ENCODE assay signal across 8 mouse cellular contexts in the genomic region with DNA sequence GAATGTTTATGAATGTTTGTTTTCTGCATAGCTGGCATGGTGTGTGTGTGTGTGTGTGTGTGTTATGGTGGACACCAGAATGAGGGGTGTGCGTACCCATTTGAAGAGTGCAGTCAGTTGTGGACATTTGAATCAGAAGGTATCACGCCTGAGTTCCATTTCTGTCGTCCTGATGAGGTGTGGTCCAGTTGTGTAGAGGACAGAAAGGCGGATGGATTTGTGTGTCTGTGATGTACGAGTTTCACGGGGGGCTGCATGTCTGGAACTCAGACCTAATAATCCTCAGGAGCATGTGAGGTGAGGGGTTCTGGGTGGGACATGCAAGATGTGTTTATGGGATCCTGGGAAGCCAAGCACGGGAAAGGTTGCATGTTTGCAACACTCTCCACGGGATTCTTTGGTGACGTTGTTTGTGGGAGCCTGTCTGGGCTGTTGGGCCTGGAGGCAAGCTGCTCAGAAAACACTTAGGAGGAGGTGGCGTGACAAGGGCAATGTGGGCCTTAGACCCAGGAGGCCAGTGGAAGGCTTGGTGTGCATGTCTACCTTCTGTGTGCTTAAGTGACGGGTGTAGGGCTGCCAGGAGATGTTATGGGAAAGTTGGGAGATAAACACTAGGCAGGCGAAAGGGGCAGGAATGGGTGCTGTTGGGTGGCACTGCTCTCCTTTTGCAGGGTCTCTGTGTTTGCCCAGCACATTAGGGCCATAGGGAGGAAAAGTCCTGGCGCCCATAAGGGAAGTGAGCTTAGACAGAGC. TPM values are rescaled to one million over a fixed set of nuclear protein-coding genes. Genes with fewer than 3 reads are reported as not detected.
DNase-seq lines count a peak whose midpoint lies in the region; ATAC-seq and TF ChIP-seq lines count a peak whose summit lies in the region.

No protein-coding gene starts in this region.

- peak overlapping the region; percentile 3 for H3K4me3 ChIP-seq in testis, adult 2 months (ENCODE audit: control insufficient read depth, low read depth, low read length)
- peak overlapping the region; percentile 68 to 75 for H3K4me3 ChIP-seq in liver, embryonic 14.5 days (ENCODE audit: insufficient read depth in 1 of 2, low read depth in 2 of 2, low read length in 2 of 2)
- H3K4me3 ChIP-seq in stomach, embryonic 15.5 days (replicated peaks): peak overlapping the region; percentile 88

- no peaks in the 10 kb centered on the region for H3K36me3 ChIP-seq in testis, adult 2 months (ENCODE audit: control insufficient read depth, insufficient read depth, low read length)
- H3K36me3 ChIP-seq in liver, embryonic 14.5 days (replicated peaks; ENCODE audit: control insufficient read depth, insufficient read depth, low read depth): no peaks in the 10 kb centered on the region
- no peaks in the 10 kb centered on the region; the same call in 1 of the 2 replicates for H3K36me3 ChIP-seq in stomach, embryonic 15.5 days

- intact Hi-C loops in heart, postnatal 14 days (cut with DNase I): loop anchor here (2.0 kb wide), 1 partner anchor 28 kb away; a partner anchor contains a TSS

- no peak overlapping the region for H3K27ac ChIP-seq in testis, adult 2 months (ENCODE audit: control insufficient read depth, insufficient read depth, low read depth, low read length)
- no peak overlapping the region for H3K27ac ChIP-seq in liver, embryonic 14.5 days
- peak overlapping the region; percentile 92; the same call in 1 of the 2 replicates for H3K27ac ChIP-seq in stomach, embryonic 15.5 days

- TF ChIP-seq POLR2A in testis, adult 2 months (IDR thresholded peaks at IDR 0.05; ENCODE audit: control insufficient read depth, low read depth, low read length): no peak

- no peak overlapping the region for H3K9ac ChIP-seq in liver, embryonic 14.5 days (replicated peaks)
- 0 out of 2 replicates have a peak overlapping the region, but pooled peaks have one; percentile 92 for H3K9ac ChIP-seq in stomach, embryonic 15.5 days

- H3K9me3 ChIP-seq in liver, embryonic 14.5 days (ENCODE audit: control insufficient read depth, low read length): no peaks in the 10 kb centered on the region
- no peaks in the 10 kb centered on the region for H3K9me3 ChIP-seq in stomach, embryonic 15.5 days

- no peak for TF ChIP-seq CTCF in testis, adult 2 months (IDR thresholded peaks at IDR 0.05; ENCODE audit: control insufficient read depth, insufficient read depth, insufficient replicate concordance, low read depth, low read length)
- no peak for TF ChIP-seq CTCF in liver, embryonic 14.5 days (IDR thresholded peaks at IDR 0.05; ENCODE audit: low read depth)

- WGBS in liver, embryonic 14.5 days (ENCODE audit: insufficient replicate concordance): 69% methylated on average over 13 of the region's 13 CpGs
- 49% methylated on average over 13 of the region's 13 CpGs for WGBS in stomach, embryonic 15.5 days

- no peak for TF ChIP-seq EP300 in liver, embryonic 14.5 days (IDR thresholded peaks at IDR 0.05; ENCODE audit: low read depth)

- H3K4me1 ChIP-seq in testis, adult 2 months (ENCODE audit: control insufficient read depth, insufficient read depth, low read length): peaks cover 12% of the 10 kb centered on the region
- H3K4me1 ChIP-seq in liver, embryonic 14.5 days (replicated peaks; ENCODE audit: control insufficient read depth in 2 of 2, insufficient read depth in 2 of 2, low read length in 1 of 2): peaks cover 2 to 13% of the 10 kb centered on the region in 2 experiments
- H3K4me1 ChIP-seq in stomach, embryonic 15.5 days: peaks cover 18% of the 10 kb centered on the region

- ATAC-seq in liver, embryonic 14.5 days (ENCODE audit: insufficient read depth): no peak
- 0 out of 2 replicates have a peak, but pooled peaks have one; percentile 15 for ATAC-seq in stomach, embryonic 15.5 days (ENCODE audit: insufficient read depth, low FRiP score, low read depth)

- H3K27me3 ChIP-seq in testis, adult 2 months (ENCODE audit: control insufficient read depth, insufficient read depth, low read length): no peaks in the 10 kb centered on the region
- no peaks in the 10 kb centered on the region for H3K27me3 ChIP-seq in liver, embryonic 14.5 days (ENCODE audit: control insufficient read depth, insufficient read depth, low read length)
- no peaks in the 10 kb centered on the region for H3K27me3 ChIP-seq in stomach, embryonic 15.5 days (replicated peaks)

- peak overlapping the region; percentile 94 for H3K4me2 ChIP-seq in liver, embryonic 14.5 days (ENCODE audit: low read depth)
- H3K4me2 ChIP-seq in stomach, embryonic 15.5 days: peak overlapping the region; percentile 72

- DNase-seq in testis, postnatal 10 days (ENCODE audit: low spot score): no peak
- peak; percentile 17 to 19 for DNase-seq in heart, postnatal 14 days
- no peak for DNase-seq in liver, embryonic 14.5 days (ENCODE audit: low read depth in 3 of 3, low spot score in 3 of 3)
- no peak for DNase-seq in urinary bladder, postnatal 36 days (ENCODE audit: low spot score in 2 of 2)
- DNase-seq in gastrocnemius, postnatal 10 days: no peak
- DNase-seq in spleen, postnatal 4 days (ENCODE audit: low spot score in 2 of 2): no peak

RNA-seq across cellular contexts. Expression of a gene that starts 1.3 kb away (rescaled TPM):
- 5.1 and 6.0 TPM in 2 replicates for polyA plus RNA-seq in testis, adult 2 months (2012; rRNA removed)
- 10 to 100 TPM; 36.5 to 43.3 TPM for total RNA-seq in heart, postnatal 14 days (2021)
- 1.4 and 1.5 TPM in 2 replicates for polyA plus RNA-seq in liver, embryonic 14.5 days (2012; rRNA removed)
- polyA plus RNA-seq in liver, embryonic 14.5 days (2014; fragmentation: Nextera tagmentation; extraction: Ambion mirVana): 0.45 and 0.58 TPM in 2 replicates
- polyA plus RNA-seq in stomach, embryonic 15.5 days (2015; fragmentation: Nextera tagmentation; extraction: Ambion mirVana): 2.7 and 3.0 TPM in 2 replicates
- total RNA-seq in gastrocnemius, postnatal 10 days (2021): 10 to 100 TPM; 21.0 to 29.3 TPM

RNA-seq across cellular contexts. Expression of a gene that starts 5.3 kb away (rescaled TPM):
- 210 and 236 TPM in 2 replicates for polyA plus RNA-seq in testis, adult 2 months (2012; rRNA removed)
- total RNA-seq in heart, postnatal 14 days (2021): under 1 TPM in 1 of 2 experiments, not detected in 1; 0.12 TPM
- not detected in 2 replicates for polyA plus RNA-seq in liver, embryonic 14.5 days (2012; rRNA removed)
- not detected in 2 replicates for polyA plus RNA-seq in liver, embryonic 14.5 days (2014; fragmentation: Nextera tagmentation; extraction: Ambion mirVana)
- 0.12 TPM in 1 of 2 replicates, not detected in the other for polyA plus RNA-seq in stomach, embryonic 15.5 days (2015; fragmentation: Nextera tagmentation; extraction: Ambion mirVana)
- total RNA-seq in gastrocnemius, postnatal 10 days (2021): not detected

RNA-seq across cellular contexts. Expression of a gene that starts 8.6 kb away (rescaled TPM):
- 54.7 and 75.8 TPM in 2 replicates for polyA plus RNA-seq in testis, adult 2 months (2012; rRNA removed)
- total RNA-seq in heart, postnatal 14 days (2021): 10 to 100 TPM; 35.6 to 37.5 TPM
- polyA plus RNA-seq in liver, embryonic 14.5 days (2012; rRNA removed): 14.3 and 16.0 TPM in 2 replicates
- polyA plus RNA-seq in liver, embryonic 14.5 days (2014; fragmentation: Nextera tagmentation; extraction: Ambion mirVana): 19.5 and 22.4 TPM in 2 replicates
- polyA plus RNA-seq in stomach, embryonic 15.5 days (2015; fragmentation: Nextera tagmentation; extraction: Ambion mirVana): 21.0 and 25.8 TPM in 2 replicates
- total RNA-seq in gastrocnemius, postnatal 10 days (2021): 10 to 100 TPM; 45.9 to 49.4 TPM

RNA-seq across cellular contexts. Expression of a gene that starts 28.7 kb away (rescaled TPM):
- polyA plus RNA-seq in testis, adult 2 months (2012; rRNA removed): 0.79 and 1.2 TPM in 2 replicates
- total RNA-seq in heart, postnatal 14 days (2021): 1 to 10 TPM; 5.4 to 6.0 TPM
- 0.44 and 0.58 TPM in 2 replicates for polyA plus RNA-seq in liver, embryonic 14.5 days (2012; rRNA removed)
- polyA plus RNA-seq in liver, embryonic 14.5 days (2014; fragmentation: Nextera tagmentation; extraction: Ambion mirVana): 0.32 and 0.33 TPM in 2 replicates
- polyA plus RNA-seq in stomach, embryonic 15.5 days (2015; fragmentation: Nextera tagmentation; extraction: Ambion mirVana): 5.1 and 6.0 TPM in 2 replicates
- 100 to 1,000 TPM; 105 to 124 TPM for total RNA-seq in gastrocnemius, postnatal 10 days (2021)

RNA-seq across cellular contexts. Expression of a gene that starts 34.6 kb away (rescaled TPM):
- 2.7 and 3.2 TPM in 2 replicates for polyA plus RNA-seq in testis, adult 2 months (2012; rRNA removed)
- 1 to 10 TPM; 2.6 to 2.8 TPM for total RNA-seq in heart, postnatal 14 days (2021)
- 0.41 and 0.42 TPM in 2 replicates for polyA plus RNA-seq in liver, embryonic 14.5 days (2012; rRNA removed)
- polyA plus RNA-seq in liver, embryonic 14.5 days (2014; fragmentation: Nextera tagmentation; extraction: Ambion mirVana): 0.06 and 0.13 TPM in 2 replicates
- 2.2 and 2.4 TPM in 2 replicates for polyA plus RNA-seq in stomach, embryonic 15.5 days (2015; fragmentation: Nextera tagmentation; extraction: Ambion mirVana)
- total RNA-seq in gastrocnemius, postnatal 10 days (2021): 10 to 100 TPM; 10.5 to 12.2 TPM

Comparison
In these comparisons a context has a peak if more than half of its experiments do, and no peak if none do; other contexts are left out.
1. H3K4me3 ChIP-seq: peak in every context shown above with its lines; median percentile 88 in stomach, embryonic 15.5 days; 72 in liver, embryonic 14.5 days; 3 in testis, adult 2 months.
2. DNase-seq: peak in heart, postnatal 14 days (2 of 2); none in testis, postnatal 10 days (single experiment), liver, embryonic 14.5 days (0 of 3), urinary bladder, postnatal 36 days (0 of 2), gastrocnemius, postnatal 10 days (single experiment) and spleen, postnatal 4 days (0 of 2).
3. RNA of a gene that starts 5.3 kb away (polyA plus RNA-seq): 210 to 236 TPM in testis, adult 2 months; 0.12 TPM in stomach, embryonic 15.5 days and not detected in liver, embryonic 14.5 days; every median in the first group is over 100 times any median in the second.